Mouse (Mus musculus): ENCODE measurements around the gene Cdc14a.

The Cdc14a gene

GRCm38 (mm10) chr3:116414451-116414860 lies 9.4 kb downstream of the Cdc14a start:
- no peak for DNase-seq (ENCODE audit: low spot score in 2 of 2)

DNA sequence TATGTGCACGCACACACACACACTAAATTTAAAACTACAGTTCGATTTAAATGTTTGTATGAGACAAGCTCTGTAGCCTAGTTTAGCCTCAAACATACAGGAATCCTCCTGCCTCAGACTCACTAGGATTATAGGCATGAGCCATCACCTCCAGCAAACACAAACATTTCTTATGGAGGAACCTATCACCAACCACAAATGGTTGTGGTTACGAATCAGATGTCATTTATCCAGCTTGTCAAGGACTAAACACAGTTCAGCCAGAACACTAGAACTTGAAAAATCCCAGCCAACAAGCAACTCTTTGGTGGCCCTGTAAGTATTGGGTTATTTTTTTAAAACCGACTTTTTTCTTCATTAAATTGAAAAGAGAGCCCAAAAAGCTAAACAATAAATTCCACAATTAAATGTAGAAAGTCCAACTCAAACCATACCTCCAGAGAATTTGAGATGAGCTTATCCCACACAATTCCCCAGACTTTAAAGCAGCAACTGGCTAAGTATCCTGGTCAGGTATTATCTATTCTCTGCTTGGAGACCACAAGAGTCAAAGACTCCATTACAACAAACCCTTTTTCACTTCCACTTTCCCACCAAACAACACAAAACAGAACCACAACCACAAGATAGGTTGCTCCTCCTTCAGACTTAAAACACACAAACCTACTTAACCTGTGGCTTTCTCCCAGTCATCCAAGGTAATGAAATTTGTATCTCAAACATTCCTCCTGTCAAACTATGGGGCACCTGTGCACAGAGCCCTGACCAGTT lies 10.7 kb downstream of the Cdc14a start:
- no peak for DNase-seq (ENCODE audit: low spot score in 2 of 2)

DNA sequence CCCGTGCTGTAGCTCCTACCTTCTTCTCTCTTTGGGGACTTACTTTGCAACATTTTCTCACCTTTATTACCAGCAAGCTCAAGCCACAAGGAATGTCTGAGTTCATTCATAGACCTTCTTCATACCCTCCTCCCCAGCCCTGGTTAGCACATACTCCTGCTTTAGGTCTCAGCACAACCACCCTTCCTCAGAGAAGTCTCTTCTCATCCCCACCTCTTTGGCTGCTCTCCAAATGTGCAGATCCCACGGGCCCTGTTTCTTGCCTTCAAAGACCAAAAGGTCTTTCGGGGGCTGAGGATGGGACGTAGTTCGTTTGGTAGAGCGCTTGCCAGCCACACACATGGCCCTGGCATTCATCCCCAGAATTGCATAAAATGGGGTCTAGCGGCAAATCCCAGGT lies 13.8 kb downstream of the Cdc14a start:
- DNase-seq (ENCODE audit: low spot score in 2 of 2), result no peak

GRCm38 (mm10) chr3:116409486-116409885 lies 14.3 kb downstream of the Cdc14a start:
- no peak for DNase-seq (ENCODE audit: low spot score in 2 of 2)

DNA sequence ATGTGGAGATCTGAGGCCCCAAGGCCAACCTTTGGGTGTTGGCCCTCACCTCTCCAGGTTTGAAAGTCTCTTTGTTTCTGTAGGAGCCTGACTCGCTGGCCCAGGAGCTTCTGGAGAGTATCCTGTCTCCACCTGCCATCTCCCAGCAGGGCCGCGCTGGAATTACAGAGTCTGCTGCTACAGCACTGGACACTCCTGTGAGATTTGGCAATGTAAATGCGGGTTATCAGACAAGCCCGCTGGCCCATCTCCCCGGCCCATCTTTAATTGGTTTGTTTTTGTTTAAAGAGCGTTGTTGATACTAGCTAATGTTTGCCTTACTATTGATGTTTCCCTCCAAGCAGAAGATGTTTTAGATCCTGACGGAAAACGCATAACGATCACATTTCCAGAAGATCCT lies 15.0 kb downstream of the Cdc14a start:
- DNase-seq (ENCODE audit: low spot score in 2 of 2), result no peak

DNA sequence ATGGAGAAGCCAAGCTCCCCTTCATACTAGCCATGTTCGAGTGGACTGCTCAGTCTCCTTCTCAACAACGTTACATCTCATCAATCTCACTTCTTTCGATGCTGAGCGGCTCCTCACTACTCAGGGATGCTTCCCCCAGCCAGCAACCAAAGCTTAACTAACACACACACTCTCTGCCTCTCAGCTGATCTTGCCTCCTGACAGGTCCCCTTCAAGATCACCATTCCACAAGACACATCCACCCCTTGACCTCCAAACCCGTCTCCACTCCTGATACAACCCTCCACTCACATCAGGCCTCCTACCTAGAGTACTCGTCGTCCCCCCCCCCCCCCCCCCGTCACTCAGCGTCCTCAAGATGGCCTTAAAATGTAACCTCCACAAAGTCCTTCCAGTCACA lies 18.3 kb downstream of the Cdc14a start:
- no peak for DNase-seq (ENCODE audit: low spot score in 2 of 2)

DNA sequence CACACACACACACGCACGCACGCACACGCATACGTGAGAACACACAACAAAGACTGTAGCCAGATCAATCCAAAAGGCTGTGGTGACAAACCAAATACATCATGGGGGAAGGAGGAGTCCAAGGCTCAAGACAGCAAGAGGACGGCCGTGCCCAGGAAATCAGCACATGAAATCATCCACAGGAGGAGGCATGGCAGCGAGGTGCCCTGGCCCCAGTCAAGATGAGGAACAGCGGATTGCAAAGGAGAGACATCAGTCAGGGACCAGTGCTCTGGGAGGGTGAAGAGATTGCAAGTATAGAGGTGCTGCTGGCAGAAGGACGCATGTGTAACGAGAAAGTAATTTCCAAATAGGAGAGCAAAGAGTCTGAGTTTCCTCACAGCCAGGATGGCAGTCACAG lies 22.4 kb downstream of the Cdc14a start:
- no peak for DNase-seq (ENCODE audit: low spot score in 2 of 2)

DNA sequence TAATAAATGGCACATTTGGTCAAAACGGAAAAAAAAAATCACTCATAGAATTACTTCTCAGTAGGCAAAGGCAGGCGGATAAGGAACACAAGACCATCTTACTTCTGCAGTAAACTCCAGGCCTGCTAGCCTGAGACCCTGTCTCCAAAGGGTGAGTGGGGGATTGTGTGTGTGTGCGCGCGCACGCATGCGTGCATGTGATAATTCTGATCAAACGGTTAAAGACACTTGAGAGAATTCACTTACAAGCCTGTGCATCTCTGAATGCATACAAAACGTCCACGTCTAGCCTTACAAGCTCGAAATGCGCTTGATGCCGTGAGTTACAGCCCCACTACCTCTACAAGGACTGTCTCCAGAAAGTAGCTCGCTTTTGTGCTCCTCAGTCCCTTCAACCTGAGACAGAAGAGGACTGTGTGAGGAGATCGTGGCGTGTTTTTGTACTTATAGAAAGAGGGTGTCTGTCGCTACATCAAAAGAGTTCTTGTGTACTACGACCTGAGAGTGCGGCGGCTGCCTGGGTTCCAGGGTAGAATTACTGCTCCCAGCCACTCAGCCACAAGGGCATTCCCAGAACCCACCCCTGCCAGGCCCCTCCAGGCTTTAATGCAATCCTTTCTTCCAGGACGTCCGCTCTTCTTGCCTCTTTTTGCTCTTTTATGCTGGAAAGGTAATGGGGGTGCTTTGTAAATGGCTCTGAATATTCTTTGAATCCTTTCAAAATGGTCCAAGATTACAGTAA lies 24.3 kb downstream of the Cdc14a start:
- DNase-seq (ENCODE audit: low spot score in 2 of 2), result no peak

GRCm38 (mm10) chr3:116398543-116398942 lies 25.3 kb downstream of the Cdc14a start:
- DNase-seq (ENCODE audit: low spot score in 2 of 2), result no peak

DNA sequence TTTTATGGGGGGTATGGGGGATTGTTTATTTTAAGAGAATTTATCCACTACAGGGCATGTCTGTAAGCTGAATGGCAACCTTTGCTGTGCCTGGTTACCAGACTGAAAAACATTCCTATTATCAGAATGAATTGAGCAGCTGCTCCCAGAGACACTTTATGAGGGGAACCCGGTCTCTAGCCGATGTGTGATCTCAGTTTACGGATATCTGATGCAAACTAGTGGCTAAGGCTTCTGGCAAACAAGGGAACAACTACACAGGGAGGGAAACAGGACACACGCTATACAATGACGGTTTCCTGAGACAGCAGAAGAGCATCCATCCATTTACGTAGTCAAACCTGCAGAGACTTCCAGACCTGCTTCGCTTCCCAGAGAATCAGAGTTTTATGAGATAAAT lies 25.9 kb downstream of the Cdc14a start:
- DNase-seq (ENCODE audit: low spot score in 2 of 2), result no peak

DNA sequence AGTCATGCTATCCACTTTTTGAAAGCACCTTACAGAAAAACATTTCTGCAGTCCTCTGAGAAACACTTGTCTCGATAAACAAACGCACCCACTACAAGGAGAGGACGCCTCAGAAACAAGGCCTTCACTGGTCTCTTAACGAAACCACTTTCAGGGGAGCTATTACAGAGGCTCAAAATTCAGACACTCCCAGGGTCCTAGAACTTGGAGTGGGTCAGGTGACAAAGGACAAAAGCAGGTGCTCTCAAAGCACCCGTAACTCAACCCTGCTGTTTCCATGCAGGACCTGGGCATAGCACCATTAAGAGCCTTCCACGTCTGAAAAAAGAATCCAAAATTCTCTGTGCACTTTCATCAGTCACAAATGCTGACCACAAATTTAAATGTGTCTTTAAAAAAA lies 26.5 kb downstream of the Cdc14a start:
- no peak for DNase-seq (ENCODE audit: low spot score in 2 of 2)

DNA sequence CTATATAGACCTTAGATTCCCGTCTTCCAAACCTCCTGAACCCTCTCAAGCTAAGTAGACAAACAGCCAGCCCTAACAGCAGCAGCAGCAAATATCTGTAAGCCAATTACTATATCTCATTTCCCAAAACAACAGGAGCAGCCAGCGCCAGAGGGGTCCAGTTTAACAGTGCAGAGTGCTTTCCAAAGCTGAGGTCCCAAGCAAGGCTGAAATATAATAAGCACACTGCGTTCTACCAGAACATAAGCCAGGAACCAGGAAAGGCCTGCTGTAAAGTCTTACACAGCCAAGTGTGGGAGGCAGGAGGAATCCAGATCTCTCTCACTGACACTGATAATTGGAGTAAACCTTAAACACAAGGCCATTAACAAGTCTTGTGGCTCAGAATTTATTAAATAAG lies 27.3 kb downstream of the Cdc14a start:
- DNase-seq (ENCODE audit: low spot score in 2 of 2), result peak in 1 of 2 experiments; percentile 26

DNA sequence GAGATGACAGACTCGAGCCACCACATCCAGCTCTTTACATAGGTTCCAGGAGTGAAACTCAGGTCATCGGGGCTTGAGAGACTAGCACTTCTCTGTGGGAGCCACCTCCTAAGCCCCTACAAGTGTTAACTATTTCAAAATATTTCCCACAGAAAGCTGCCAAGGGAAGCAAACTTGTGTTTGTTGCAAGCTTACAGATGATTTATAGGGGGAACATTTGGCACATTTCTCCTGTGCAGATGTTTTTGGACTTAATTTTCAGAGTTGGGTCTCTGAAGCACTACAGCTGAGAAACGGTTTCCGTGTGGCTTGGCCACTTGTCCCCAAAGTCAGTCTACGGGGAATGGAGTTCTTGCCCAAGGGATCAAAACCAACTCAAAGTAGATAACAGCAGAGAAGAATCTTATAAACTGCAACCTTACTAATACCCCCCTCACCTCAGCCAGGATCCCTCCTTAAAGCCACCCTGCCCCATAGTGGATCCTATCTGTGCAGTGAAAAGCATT lies 28.9 kb downstream of the Cdc14a start:
- peak in 1 of 2 experiments; percentile 18 for DNase-seq (ENCODE audit: low spot score in 2 of 2)

DNA sequence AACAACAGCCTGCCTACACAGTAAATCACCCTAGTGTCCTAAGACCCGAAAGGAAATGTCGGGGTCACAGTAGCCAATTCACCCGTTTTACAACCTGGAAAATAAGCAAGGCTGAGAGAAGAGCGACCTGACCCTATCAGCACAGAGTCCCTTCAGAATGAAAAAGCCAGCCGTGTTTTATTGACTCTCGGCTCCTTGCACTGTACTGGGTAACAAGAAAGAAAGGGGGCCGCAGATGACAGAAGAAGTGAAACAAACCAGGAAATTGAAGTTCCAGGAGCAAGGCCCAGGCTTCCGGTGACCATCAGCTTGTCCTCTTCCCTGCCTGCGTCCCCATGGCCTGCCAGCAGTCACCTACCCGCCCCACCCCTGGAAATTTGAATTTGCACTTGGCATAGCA lies 32.4 kb downstream of the Cdc14a start:
- DNase-seq (ENCODE audit: low spot score in 2 of 2), result peak in 1 of 2 experiments; percentile 19

DNA sequence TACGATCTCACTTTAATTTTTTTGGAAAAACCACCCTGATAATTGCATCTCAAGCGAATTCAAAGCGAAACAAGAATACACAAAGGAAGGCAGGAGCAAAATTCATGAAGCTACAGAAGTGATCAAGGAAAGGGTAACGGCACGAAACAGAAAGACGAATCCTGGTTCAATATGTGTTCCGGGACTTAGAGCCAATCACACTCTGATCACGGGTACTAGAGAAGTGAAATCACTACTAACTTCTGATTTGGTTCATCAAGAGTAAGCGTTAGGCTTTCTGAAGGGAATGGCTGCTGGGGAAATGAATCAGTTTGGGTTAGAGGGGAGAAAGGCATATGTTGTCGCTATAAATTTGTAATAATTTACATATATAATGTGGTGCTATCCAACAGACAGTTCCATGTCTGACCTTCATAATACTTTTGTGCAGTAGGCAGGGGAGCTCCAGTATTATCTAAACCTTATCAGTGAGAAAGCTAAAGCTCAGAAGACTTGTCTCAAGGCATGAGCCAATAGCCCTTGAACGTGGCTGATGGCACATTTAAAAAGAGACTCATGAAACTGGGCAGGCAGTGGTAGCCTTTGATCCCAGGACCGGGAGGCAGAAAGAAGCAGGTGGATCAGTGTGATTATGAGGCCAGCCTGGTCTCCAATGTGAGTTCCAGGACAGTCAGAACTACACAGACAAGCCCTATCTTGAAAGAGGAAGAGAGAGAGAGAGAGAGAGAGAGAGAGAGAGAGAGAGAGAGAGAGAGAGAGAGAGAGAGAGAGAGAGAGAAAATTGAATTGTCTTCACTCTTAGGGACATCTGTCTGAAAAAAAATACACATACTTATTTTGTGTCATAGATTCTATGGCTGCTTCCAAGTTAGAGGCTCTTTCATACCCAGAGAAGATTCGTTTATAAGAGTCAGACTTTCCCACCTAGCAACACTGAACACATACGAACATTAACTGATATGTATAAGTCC lies 34.0 kb downstream of the Cdc14a start:
- no peak for DNase-seq (ENCODE audit: low spot score in 2 of 2)

- no peak for DNase-seq (ENCODE audit: low spot score in 2 of 2)
Measured at GRCm38 (mm10) chr3:116388808-116389207, 35.0 kb downstream of the Cdc14a start.

GRCm38 (mm10) chr3:116386886-116387285 lies 36.9 kb downstream of the Cdc14a start:
- DNase-seq (ENCODE audit: low spot score in 2 of 2), result no peak

- no peak for DNase-seq (ENCODE audit: low spot score in 2 of 2)
Measured at GRCm38 (mm10) chr3:116386342-116386741, 37.5 kb downstream of the Cdc14a start.

DNA sequence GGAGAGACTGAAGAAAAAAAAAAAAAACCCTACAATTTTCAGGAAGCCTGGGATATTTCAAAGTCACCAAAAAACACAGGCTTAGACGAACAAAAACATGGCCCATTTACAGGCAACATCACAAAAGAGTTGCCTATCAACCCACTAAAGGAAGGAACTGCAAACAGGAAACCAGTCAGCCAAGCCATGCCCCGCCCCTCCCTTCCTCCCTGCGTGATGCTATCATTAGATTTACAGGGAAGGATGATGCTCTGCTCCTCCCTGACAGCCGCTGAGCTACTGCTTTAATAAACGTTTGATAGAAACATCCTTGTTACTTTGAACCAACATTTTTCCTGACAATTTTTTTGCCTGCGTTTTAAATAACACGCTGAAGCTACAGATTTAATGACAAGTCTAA lies 39.5 kb downstream of the Cdc14a start:
- DNase-seq (ENCODE audit: low spot score in 2 of 2), result peak; percentile 54 to 73

- peak in 1 of 2 experiments; percentile 8 for DNase-seq (ENCODE audit: low spot score in 2 of 2)
Measured at GRCm38 (mm10) chr3:116380319-116380718, 43.5 kb downstream of the Cdc14a start.

DNA sequence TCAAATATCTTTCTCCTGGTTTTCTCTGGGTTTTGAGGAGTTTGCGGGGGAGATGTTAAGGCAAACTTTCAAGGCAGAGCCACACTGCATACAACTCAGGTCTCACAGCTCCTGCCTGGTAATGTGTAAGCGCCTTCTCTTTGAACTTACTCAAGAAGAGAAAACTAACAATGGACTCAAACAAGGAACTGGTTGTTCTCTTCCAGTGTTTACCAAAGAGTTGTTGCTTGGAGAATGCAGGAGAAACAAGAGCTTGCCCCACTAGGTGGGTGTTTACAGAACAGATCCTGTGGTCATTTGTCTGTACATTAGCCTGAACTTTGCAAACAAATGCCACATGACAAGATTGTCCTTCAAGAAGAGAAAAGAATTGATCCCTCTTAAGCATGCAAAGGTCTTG lies 48.4 kb downstream of the Cdc14a start:
- no peak for DNase-seq (ENCODE audit: low spot score in 2 of 2)

DNA sequence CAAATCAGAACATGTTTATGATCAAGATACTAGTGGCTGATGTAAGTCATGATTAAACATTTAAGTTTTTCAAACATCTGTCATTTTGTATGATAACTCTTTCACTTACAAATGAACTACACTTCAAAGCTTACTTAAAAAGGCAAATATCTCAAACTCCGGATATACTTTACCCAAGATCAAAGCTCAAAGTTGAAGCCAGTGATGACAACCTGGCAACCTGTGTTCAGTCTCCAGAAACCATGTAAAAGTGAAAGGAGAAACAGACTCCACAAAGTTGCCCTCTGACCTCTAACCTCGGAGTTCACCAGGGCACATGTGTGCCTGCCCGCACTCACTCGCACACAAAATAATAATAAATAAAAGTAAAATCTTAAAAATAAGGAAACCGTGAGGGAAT lies 49.3 kb downstream of the Cdc14a start:
- DNase-seq (ENCODE audit: low spot score in 2 of 2), result no peak

Measured in heart, adult 9 months (tissue).